Comparison of ENCODE assay signal across 27 mouse cellular contexts in the genomic region with DNA sequence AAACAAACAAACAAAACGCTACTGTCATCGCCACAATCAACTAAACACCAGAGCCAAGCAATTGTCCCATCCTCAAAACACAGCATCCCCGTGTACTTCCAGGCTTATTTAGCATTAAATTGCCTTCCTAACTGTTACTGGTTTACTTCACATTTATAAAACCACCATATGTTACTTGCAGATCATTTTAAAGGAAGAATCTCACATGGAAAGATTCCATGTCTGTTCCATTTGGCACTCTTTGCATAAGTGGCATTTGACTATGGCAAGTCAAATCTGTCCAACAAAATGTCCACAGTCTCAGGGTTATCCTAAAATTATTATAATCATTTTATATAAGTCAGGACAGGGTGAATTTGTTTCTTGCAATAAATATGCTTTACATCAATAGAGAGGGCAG.
"Had no signal": no experiment of that assay in that cellular context is flagged by ENCODE, and none has a peak within 500 bp of the region (broad histone marks: within the 10 kb centered on the region; RNA-seq: fewer than 3 reads in every experiment).

No protein-coding gene starts in this region.

- H3K9me3 ChIP-seq: heart, embryonic 13.5 days; heart, embryonic 15.5 days; hindbrain, embryonic 13.5 days; hindbrain, embryonic 15.5 days; kidney, embryonic 15.5 days; limb, embryonic 10.5 days; limb, embryonic 12.5 days; liver, embryonic 13.5 days; liver, embryonic 15.5 days had no signal

- ATAC-seq: hindbrain, postnatal 0 days; intestine, embryonic 16.5 days had no signal

- H3K4me2 ChIP-seq: heart, embryonic 11.5 days; heart, embryonic 13.5 days; heart, embryonic 15.5 days; hindbrain, embryonic 13.5 days; hindbrain, embryonic 15.5 days; kidney, embryonic 15.5 days; limb, embryonic 12.5 days; liver, embryonic 11.5 days; liver, embryonic 13.5 days; liver, embryonic 15.5 days had no signal

- H3K4me1 ChIP-seq: heart, embryonic 13.5 days; heart, embryonic 15.5 days; hindbrain, embryonic 13.5 days; hindbrain, embryonic 15.5 days; kidney, embryonic 15.5 days; limb, embryonic 10.5 days; limb, embryonic 12.5 days; liver, embryonic 13.5 days; liver, embryonic 15.5 days had no signal

- H3K9ac ChIP-seq: heart, embryonic 13.5 days; heart, embryonic 15.5 days; hindbrain, embryonic 13.5 days; hindbrain, embryonic 15.5 days; kidney, embryonic 15.5 days; limb, embryonic 12.5 days; liver, embryonic 13.5 days; liver, embryonic 15.5 days had no signal

- H3K4me3 ChIP-seq: heart, adult 2 months; heart, embryonic 13.5 days; heart, embryonic 15.5 days; hindbrain, embryonic 13.5 days; hindbrain, embryonic 15.5 days; kidney, embryonic 15.5 days; left cerebral cortex, adult 2 months; limb, embryonic 10.5 days; limb, embryonic 12.5 days; liver, embryonic 13.5 days; liver, embryonic 15.5 days had no signal

- H3K27me3 ChIP-seq: heart, embryonic 13.5 days; heart, embryonic 15.5 days; hindbrain, embryonic 13.5 days; hindbrain, embryonic 15.5 days; kidney, embryonic 15.5 days; limb, embryonic 12.5 days; liver, embryonic 13.5 days; liver, embryonic 15.5 days had no signal

- H3K36me3 ChIP-seq: heart, embryonic 13.5 days; heart, embryonic 15.5 days; kidney, embryonic 15.5 days; limb, embryonic 10.5 days; limb, embryonic 12.5 days; liver, embryonic 13.5 days; liver, embryonic 15.5 days had no signal

- DNase-seq: gastrocnemius, postnatal 14 days; gastrocnemius, postnatal 36 days; heart, adult 11 months; heart, adult 2 months; heart, postnatal 14 days; heart, postnatal 36 days; kidney, adult 11 months; kidney, adult 2 months; kidney, adult 9 months; kidney, postnatal 14 days; kidney, postnatal 36 days; liver; liver, embryonic 13.5 days had no signal

- H3K27ac ChIP-seq: heart, adult 2 months; heart, embryonic 13.5 days; heart, embryonic 15.5 days; hindbrain, embryonic 13.5 days; hindbrain, embryonic 15.5 days; hindbrain, postnatal 0 days; kidney, embryonic 15.5 days; kidney, postnatal 0 days; left cerebral cortex, adult 2 months; limb, embryonic 10.5 days; limb, embryonic 12.5 days; liver, embryonic 13.5 days; liver, embryonic 15.5 days had no signal
